Mouse (Mus musculus) gastrocnemius, postnatal 25 days (tissue): ENCODE measurements around the gene Mvp. TPM values are rescaled to one million over a fixed set of nuclear protein-coding genes. Genes with fewer than 3 reads are reported as not detected.
A peak's percentile ranks its signal among the peaks of the same experiment; 100 is the strongest.

Source experiments
- DNase-seq: peaks from one replicate; pipeline ENCODE4 v3.0.0; 2022
- long read RNA-seq, 2 experiments: library from polyadenylated mRNA; stranded (forward); transcript quantifications; one replicate each; pipeline ENCODE4 v2.0.0; 2021
- total RNA-seq, 2 experiments: library from RNA; stranded (reverse); gene quantifications; 1 replicate in 1 of 2; 2 replicates in 1 of 2; pipeline ENCODE4 v1.2.3; 2021

The Mvp gene
- total RNA-seq, result 10 to 100 TPM; 20.4 to 23.3 TPM
- long read RNA-seq, experiment 1, transcript Mvp-202 (15 exons, 2,837 nt), result major isoform, 7 of 22 reads
- long read RNA-seq, experiment 1, partial matches to known transcripts, result 15 of 22 reads
- long read RNA-seq, experiment 1, other reads (novel, unspliced or antisense), result 0 of 22 reads
- long read RNA-seq, experiment 2, transcript Mvp-202 (15 exons, 2,837 nt), result major isoform, 20 of 26 reads
- long read RNA-seq, experiment 2, partial matches to known transcripts, result 6 of 26 reads
- long read RNA-seq, experiment 2, other reads (novel, unspliced or antisense), result 0 of 26 reads

DNA sequence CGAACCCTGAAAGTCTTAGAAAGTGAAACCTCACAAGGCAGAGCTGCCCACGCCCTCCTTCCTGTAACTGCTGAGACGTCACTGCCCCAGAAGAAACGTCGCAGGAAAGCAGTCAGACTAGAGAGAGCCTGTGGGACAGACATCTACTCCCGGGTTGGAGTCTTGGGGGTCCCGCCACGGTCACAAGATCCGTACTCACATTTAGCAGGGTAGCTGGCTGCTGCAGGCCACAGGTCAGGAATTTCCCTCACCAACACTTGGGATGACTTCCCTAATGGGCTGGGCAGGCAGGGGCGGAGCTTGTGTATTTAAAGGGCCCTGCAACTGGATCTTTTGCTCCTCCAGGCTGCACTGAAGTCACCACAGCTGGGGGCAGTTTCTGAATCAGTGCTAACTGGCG lies at the start of gene Mvp:
TSS of gene Mvp (minus strand) at position 302 of the 400 bp plus-strand sequence.
- peak; percentile 72 for DNase-seq

DNA sequence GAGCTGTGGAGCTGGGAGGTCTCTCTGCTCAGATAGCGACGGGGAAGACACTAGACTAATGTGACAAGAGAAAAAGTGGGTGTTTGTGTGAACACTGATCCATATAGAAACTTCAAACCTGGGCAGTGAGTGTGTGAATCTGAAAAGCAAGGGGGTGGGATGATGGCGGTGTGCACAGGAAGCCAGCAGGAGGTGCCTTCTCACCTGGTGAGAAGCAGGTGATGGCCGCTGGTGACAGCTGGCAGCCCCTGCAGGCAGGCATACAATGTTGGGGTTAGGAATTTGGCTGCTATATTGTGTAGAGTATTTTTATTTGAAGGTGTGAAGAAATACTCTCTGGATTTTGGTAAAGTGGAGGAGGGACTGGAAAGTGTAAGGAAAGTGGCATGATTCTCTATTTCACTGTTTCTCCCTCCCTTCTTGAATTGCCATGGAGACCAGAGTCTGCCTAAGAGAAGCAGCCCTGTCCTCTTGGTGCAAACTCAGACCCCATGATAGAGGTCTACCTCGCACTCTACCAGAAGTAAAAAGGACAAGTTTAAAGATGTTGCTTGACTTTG lies 40.7 kb upstream of the Mvp start:
- no peak for DNase-seq

DNA sequence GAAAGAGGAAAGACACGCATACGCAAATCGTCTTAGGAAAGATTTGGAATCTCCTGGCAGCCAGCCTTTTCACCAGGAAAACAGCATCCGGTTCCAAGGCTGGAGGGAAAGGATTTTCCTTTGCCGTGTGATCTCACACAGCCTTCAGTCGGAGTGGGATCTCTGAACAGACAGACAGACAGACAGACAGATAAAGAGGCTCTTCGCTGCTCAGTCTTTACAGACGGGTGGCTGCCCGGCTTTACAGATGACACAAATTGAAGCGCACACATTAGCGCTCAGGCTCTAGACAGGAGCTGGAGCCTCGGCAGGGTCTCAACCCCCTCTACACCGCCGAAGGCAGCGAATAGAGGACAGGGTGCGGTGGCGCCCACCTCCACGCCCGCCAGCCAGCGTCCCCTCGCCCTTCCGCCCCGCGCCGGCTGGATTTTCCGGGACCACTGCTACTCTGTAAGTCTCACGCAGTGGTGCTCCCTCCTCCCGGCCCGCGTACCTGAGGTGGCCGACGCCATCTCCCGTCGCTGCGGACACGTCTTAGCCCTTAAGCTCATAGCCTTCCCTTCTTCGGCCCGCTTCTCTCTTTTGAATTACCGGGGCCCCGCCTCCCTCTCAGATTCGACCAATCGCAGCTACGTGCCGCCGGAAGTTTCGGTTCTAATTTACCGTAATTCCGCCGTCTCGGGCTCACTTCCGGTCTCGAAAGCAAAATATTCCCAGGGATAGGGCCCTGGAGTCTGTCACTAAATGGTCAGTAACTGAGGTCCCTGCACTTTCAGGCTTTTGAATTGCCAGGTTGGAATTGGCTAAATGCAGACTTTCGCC lies 27.6 kb upstream of the Mvp start, which contains the start of gene Kif22:
TSS of gene Kif22 (minus strand) at position 621 of the 822 bp plus-strand sequence.
- peak; percentile 84 for DNase-seq

DNA sequence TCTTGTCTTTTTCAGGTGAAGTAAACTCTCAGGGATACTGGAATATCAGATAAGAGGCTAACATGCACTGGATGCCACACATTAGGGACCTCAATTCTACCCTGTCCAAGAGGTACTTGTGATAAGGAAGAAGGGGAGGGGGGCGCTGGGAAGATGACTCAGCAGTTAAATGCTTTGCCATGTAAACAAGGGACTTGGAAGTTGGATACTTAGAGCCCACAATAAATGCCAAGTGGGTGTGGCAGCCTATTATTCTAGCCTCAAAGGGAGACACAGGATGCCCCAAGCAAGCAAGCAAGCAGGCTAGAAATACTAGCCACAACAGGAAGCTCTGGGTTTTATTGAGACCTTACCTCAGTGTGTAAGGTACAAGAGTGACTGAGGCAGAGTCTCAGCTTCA lies 16.8 kb upstream of the Mvp start:
- no peak for DNase-seq

DNA sequence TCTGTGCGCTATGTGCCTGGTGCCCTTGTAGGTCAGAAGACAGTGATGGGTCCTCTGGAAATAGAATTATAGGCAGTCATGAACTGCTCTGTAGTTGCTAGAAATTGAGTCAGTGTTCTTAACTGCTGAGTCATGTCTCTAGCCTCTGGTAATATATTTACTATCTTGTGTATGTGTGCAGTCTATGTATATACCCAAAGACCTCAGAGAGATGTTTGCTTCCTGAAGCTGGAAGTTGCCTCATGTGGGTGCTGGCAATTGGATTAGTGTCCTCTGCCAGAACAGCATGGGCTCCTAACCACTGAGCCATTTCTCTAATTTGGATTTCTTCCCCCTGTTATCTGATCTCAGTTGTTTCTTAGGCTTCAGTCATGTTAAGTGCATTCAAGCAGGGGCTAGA lies 15.8 kb upstream of the Mvp start:
- no peak for DNase-seq

DNA sequence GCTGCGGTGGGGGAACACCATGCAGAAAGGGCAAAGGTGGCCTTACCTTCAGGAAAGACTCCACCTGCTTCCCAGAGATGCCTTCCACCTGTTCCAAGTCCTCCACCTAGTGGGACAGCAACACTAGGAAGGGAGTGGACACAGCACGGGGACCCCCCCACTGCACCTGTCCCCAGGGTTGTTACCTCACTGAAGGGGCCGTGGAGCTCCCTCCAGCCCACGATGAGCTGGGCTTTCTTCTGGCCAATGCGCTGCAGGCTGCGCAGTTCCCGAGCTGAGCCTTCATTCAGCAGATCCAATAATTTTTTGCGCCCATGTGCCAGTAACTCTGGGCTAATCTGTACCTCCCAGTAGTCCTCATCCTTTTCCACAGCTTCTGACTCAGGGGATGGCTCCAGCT lies 13.5 kb upstream of the Mvp start:
- peak; percentile 51 for DNase-seq

DNA sequence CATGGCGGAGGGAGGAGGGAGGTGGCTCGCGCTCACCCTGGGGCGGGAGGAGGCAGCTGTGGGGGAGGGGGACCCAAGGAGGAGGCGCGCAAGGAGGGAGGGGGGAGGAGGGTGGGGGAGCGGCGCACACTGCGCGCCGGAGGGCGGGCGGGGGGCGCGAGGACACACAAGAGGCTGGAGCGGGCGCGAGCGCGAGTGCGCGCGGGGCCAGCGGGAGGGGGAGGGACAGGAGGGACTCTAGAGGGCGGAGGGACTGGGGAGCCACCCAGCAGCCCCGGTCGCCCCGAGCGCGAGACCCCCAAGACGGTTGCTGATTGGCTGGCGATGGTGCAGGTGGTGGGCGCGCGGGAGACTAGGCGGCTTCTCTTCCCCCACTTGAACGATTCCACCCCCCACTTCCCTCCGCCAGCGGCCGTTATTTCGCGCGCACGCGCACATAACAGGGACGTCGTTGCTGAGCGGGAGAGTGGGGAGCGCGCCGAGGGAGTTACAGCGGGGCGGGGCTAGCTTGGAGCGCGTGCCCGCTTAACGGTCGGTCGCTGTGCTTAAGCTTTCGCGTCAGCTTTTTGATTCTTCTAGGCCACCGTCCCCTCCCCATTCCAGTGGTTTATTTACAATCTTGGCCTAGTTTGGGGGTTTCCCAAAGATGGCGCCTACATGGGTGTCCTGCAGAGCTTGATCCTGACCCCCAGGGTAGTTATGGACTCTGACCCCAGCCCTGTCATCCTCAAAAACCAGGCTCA lies 12.7 kb upstream of the Mvp start, which contains the start of gene Maz:
TSS of gene Maz (minus strand) at position 54 of the 743 bp plus-strand sequence.
- DNase-seq, result peak; percentile 100

DNA sequence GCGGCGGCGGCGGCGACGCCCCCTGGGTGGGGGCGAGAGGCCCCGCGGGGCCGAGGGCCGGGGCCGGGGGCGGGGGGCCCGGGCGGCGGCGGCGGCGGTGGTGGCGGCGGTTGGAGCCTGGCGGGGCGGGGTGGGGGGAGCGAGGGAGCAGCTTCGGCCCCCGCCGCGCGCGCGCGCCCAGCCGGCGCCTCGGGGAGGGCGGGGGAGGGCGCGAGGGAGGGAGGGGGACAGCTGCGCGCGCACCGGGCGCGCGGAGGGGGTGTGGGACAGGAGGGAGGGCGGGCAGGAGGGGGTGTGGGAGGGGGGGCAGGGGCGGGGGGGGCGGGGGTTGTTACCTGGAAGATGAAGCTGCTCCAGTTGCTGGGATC lies 12.2 kb upstream of the Mvp start:
- no peak for DNase-seq

DNA sequence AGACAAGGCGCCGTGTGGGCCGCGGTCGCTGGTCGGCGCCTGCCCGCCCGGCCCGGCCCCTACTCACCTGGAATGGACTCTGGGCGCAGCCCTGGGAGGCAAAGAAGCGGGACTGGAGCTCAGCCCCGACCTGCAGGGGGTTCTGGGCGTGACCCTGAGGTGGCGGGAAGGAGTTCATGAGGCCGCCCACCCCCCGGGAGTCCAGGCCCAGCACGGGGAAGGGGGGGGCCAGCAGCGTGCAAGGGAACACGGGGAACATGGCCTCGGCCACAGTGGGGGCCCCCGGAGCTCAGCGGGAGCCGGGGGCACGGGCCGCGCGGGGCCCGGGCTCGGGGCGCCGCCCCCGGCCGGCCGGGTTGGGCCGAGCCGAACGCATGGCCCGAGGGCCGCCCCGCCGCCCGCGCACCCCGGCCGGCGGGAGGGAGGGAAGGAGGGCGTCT lies 11.8 kb upstream of the Mvp start:
- DNase-seq, result peak; percentile 78

DNA sequence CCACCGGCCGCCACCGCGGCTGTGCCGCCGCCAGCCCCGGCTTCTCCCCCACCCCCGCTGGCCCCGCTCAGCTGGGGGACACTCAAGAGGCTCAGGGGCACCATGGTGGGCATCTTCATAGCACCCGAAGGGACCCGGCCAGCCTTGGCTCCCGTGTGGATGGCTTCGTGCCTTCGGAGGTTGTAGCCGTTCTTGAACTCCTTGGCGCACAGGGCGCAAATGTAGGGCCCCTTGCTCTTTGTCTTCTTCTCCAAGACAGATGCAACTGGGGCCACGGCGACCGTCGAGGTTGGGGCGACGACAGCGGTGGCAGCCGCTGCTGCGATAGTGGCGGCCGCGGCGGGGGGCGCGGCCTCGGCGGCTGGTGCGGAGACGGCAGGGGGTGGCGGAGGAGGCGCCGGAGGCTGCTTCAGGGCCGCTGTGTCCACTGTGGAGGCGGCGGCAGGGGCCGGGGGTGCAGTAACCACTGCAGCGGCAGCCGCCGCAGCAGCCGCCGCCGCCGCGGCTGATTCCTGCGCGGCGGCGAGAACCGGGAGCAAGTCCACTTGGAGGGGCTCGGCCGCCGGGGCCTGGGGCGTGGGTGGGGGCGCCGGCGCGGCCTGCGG lies 11.2 kb upstream of the Mvp start:
- peak; percentile 44 for DNase-seq

DNA sequence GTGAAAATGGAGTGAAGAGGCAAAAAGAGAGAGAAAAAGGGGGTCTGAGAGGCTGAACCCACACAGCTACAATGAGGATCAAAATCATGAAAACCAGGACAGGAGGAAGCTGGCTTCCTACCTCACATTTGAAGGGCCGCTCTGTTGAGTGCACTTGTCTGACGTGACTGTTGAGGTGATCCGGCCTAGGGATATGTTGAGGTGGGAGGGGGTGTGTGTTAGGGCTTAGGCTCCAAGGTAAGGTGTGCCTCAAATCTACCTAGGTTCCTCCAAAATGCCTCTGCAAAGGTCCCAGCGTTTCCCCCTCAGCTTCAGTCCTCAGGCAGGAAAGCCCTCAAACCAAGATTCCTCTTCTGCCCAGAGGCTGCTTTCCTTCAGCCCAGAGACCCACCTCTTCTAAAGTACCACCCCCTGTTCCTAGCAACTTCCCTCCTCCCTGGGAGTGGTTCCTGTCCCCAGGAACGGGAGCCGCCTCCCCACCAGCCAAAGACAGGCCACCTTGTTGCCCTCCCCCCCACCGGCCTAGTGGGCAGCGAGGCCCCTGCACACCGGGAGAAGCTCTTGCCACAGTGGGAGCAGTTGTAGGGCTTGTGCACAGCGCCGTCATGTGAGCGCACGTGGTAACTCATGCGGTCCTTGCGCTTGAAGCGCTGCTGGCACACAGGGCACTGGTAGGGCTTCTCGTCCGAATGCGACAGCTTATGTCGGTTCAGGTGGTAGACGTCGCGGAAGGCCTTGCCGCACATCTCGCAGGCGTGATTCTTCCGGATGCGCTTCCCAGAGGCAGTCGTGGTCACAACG lies 10.5 kb upstream of the Mvp start:
- peak; percentile 77 for DNase-seq

DNA sequence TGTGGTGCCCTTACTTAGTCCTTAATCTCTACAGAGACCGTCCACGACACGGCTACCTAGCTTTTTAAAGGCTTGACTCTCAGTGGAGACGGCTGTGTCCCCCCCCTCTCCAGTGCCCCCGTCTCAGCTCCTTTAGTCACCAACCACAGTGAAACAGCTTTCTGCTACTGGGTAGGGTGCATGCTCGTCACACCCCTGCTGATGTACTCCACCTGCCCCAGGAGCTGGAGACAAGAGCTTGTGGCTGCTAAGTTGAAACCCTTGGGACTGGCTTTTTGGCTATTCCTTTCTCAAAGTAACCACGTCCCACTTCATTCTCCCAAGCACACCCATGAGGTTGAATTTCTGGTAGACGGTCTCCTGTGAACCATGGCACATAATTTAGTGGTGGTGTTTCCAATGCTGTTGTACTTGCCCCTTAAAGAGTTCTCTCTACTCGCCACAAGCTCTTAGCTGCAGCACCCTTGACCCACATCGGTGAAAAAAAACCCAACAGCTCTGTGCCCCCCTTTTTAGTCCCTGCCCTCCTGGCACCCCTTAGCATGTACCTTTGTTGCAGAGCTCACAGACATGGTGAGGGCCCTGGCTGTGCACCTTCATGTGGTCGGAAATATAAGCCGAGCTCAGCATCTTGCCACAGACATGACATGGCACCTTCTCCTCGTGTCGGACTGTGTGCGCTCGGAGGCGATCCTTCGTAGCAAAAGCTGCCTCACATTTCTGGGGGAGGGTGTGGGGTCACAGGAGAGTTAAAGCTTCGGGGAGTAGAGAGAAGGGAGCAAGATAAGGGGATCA lies 9.7 kb upstream of the Mvp start:
- peak; percentile 25 for DNase-seq

DNA sequence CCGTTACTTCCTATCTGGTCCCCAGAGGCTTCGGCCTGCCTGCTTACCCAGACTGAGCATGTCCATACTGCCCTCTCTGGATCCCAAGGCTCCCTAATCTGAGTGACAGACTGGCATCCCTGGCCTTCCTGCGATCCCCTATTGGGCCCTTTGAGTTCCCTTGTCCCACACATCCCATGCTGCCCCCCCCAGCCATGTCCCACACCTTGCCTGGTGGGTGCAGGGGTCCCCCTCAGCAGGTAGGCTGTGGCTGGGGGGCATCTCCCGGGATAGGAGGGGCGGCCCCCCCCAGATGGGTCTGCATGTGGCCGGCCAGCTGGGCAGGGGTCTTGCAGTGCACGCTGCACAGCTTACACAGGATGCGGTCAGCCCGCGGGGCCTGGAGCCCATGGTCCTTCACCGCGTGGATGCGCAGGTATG lies 8.9 kb upstream of the Mvp start:
- peak; percentile 28 for DNase-seq

DNA sequence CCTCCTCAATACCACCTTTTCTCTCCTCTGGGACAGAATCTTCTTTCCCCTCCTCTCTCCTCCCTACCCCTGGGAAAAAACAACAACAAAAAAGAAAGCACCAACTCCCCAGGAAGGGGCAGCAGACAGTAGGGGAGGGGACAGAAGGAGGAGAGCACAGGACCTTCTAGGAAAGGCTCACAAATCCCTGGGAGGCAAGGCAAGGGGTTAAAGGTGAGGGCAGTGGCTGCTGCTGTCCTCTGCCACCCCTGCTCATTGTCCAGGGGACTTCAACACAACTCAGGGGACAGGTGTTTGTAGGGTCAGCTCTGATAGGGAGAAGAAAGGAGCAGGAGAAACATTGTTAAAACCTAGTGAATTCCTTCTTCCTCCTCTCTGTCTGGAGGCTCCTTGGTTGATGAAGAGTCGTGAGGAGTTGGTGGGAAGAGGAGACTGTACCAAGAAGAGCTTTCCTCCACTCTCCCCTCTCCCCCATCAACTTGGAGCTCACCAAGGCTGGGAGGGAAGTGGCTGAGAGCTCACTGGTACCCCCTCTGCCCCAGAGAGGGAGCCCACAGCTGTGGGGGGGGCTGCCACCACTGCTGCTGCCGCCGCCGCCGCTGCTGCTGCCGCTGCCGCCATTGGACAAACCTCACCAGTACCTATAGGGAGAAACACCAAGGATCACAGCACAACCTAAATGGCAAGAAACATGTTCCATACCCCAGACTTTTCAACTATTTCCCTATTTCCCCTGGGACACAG lies 8.3 kb upstream of the Mvp start:
- DNase-seq, result no peak

DNA sequence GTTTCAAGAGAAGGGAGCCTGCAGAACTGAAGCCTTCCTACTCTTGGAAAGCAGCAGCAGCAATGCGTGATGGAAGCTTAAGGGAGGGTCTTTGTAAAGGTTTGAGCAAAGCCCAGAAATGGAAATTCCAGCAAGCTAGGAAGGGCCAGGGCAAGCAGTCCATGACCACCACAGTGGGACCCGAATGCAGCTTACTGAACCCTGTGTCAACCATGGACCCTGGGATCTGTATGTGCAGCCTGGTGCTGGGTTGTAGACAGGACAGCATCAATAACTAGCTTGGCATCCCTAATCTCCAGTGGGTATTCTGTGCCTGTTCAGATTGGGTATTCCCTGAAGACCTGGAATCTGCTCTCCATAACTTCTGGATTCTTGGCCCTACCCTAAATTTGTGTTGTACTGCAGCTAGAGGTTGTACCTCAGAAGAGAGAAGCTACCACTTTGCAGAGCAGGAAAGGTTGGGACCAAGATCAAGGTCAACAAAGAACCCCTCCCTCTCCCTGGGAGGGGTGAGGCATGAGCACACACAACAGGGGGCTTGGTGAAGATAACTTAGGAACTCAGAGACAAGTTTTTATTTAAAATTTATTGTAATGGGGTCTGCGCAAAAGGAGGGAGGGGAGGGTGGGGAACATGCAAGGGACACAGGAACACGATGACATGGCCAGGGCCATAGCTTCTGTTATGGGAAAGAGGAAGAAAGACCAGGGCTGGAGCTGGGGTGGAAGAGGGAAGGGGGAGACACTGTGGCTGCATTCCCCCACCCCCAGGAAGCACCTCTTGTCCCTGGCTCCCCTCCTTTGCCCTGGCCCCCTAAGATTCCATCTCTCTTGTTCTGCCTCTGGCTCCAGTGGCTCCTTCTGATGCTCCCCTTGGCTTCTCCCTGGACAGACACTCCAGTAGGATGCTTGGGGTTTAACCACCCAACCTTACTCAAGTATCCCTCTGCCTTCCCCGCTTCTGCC lies 7.4 kb upstream of the Mvp start:
- DNase-seq, result no peak

DNA sequence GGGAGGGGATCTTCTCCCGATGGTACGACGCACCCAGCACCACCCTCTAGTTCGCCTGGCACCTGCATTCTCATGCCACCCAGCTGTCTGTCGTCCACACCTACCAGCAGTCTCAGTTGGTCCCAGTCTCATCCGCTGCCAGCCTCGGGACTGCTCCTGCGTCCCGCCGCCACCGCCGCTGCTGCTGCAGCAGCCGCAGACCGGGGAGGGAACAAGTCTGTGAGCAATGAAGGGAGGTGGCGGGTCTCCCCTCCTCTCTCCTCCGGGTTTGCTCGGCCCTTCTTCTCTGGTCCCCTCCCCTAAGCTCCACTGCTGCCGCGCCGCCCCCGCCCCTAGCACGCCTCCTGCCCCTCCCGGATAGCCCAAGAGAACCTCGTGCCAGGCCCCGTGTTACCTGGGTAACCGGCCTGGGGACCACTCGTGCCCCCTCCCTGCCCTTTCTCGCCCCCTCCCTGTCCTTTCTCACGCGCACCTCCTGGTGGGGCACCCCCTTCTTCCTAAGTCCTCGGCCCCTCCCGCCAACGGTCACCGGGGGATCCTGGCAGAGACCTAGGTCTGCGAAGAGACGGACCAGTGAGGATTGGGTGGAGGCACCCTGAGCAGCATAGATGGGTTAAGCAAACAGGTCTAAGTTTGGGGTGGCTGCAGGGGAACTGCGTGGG lies 6.6 kb upstream of the Mvp start, which contains the start of the genes Gm42742 and Prrt2:
TSS of gene Gm42742 (minus strand) at position 197 of the 662 bp plus-strand sequence.
TSS of gene Prrt2 (minus strand) at position 311 of the 662 bp plus-strand sequence.
- DNase-seq, result peak; percentile 66

DNA sequence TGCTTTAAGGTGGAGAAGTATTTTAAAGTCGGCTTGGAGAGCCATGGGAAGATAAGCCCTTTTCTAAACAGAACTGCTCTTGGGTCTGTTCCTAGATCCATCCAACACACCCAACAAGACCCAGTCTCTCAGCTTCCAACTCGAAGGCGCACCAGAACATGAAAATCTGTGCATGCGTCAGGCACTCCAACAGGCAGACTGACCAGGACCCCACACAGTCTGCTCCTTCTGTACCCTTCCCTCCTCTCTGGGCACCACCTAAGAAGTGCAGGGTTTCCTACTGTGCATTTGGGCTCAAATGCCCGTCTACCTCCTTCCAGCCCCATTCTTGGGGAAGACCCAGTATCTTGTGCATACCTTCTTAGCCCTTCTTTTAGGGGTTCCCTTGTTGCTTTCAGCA lies 6.1 kb upstream of the Mvp start:
- DNase-seq, result no peak
